Mouse (Mus musculus) MEL (cell line): Measurements from ENCODE around the gene Cnot6l. TPM values are rescaled to one million over a fixed set of nuclear protein-coding genes. Genes with fewer than 3 reads are reported as not detected.

Source experiments
- DNase-seq: peaks from one replicate; pipeline ENCODE4 v3.0.0; 2011; ENCODE audit warnings: low read depth, low spot score
- H3K27ac ChIP-seq: 2 replicates; pipeline ENCODE4 v1.5.1; 2012; ENCODE audit warnings: low read depth, mild to moderate bottlenecking, control low read depth, low read length, moderate library complexity; ENCODE audit not compliant: control insufficient read depth
- H3K27me3 ChIP-seq, 2 experiments: fragments of 150-350 bp in 1 of 2; sonication (generic) in 1 of 2; 2 replicates each; pipeline ENCODE4 v1.6.1; 2012; ENCODE audit warnings: low read length in 2 of 2, mild to moderate bottlenecking in 2 of 2, improper control_type of control experiment in 1 of 2, moderate library complexity in 1 of 2; ENCODE audit not compliant: insufficient read depth in 2 of 2, control insufficient read depth in 1 of 2
- H3K36me3 ChIP-seq, 2 experiments: 2 replicates each; pipeline ENCODE4 v1.6.1; 2012 to 2014; ENCODE audit warnings: low read length in 2 of 2, improper control_type of control experiment in 1 of 2, inconsistent platforms in 1 of 2, mild to moderate bottlenecking in 1 of 2; ENCODE audit not compliant: insufficient read depth in 2 of 2, control insufficient read depth in 1 of 2
- H3K4me1 ChIP-seq, 2 experiments: fragments of 150-350 bp in 1 of 2; sonication (generic) in 1 of 2; 2 replicates each; pipeline ENCODE4 v1.6.1; 2012; ENCODE audit warnings: low read length in 2 of 2, improper control_type of control experiment in 1 of 2, mild to moderate bottlenecking in 1 of 2; ENCODE audit not compliant: insufficient read depth in 2 of 2, control insufficient read depth in 1 of 2
- H3K4me3 ChIP-seq, 2 experiments: fragments of 150-350 bp in 1 of 2; sonication (generic) in 1 of 2; 2 replicates each; pipeline ENCODE4 v1.5.1; 2012; ENCODE audit warnings: low read depth in 2 of 2, low read length in 2 of 2, mild to moderate bottlenecking in 2 of 2, moderate library complexity in 2 of 2, control low read depth in 1 of 2, improper control_type of control experiment in 1 of 2; ENCODE audit not compliant: control insufficient read depth in 1 of 2, insufficient read depth in 1 of 2
- H3K79me2 ChIP-seq: 2 replicates; pipeline ENCODE4 v1.6.1; 2012; ENCODE audit warnings: mild to moderate bottlenecking, low read length, moderate library complexity; ENCODE audit not compliant: control insufficient read depth, poor library complexity, insufficient read depth
- H3K9ac ChIP-seq: 2 replicates; pipeline ENCODE4 v1.6.1; 2012; ENCODE audit warnings: low read depth, mild to moderate bottlenecking, control low read depth, low read length, moderate library complexity; ENCODE audit not compliant: control insufficient read depth, poor library complexity, severe bottlenecking
- H3K9me3 ChIP-seq: fragments of 150-350 bp; sonication (generic); replicated peaks from 2 replicates; pipeline ENCODE4 v1.6.1; 2012; ENCODE audit warnings: mild to moderate bottlenecking, low read length, improper control_type of control experiment, moderate library complexity; ENCODE audit not compliant: insufficient read depth
- BHLHE40 ChIP-seq: IDR thresholded peaks from 2 replicates; pipeline ENCODE4 v1.6.1; 2012; ENCODE audit warnings: low read depth, mild to moderate bottlenecking, inconsistent platforms, low read length, improper control_type of control experiment, borderline replicate concordance
- CTCF ChIP-seq, 3 experiments: IDR thresholded peaks in 2 of 3; conservative IDR thresholded peaks in 1 of 3; 2 replicates each; pipeline ENCODE4 v1.5.1; 2011 to 2012; ENCODE audit warnings: low read length in 3 of 3, low read depth in 2 of 3, mild to moderate bottlenecking in 2 of 3, improper control_type of control experiment in 1 of 3, inconsistent platforms in 1 of 3, mixed read lengths in 1 of 3, moderate library complexity in 1 of 3; ENCODE audit not compliant: control insufficient read depth in 1 of 3, insufficient read depth in 1 of 3, poor library complexity in 1 of 3, severe bottlenecking in 1 of 3
- E2F4 ChIP-seq: IDR thresholded peaks from 2 replicates; pipeline ENCODE4 v1.6.1; 2011; ENCODE audit warnings: low read depth, low read length, improper control_type of control experiment, borderline replicate concordance
- EP300 ChIP-seq, 2 experiments: IDR thresholded peaks; 2 replicates each; pipeline ENCODE4 v1.6.1; 2011; ENCODE audit warnings: improper control_type of control experiment in 2 of 2, low read length in 2 of 2, low read depth in 1 of 2, mild to moderate bottlenecking in 1 of 2
- GATA1 ChIP-seq: IDR thresholded peaks from 2 replicates; pipeline ENCODE4 v1.6.1; 2011; ENCODE audit warnings: low read depth, low read length, improper control_type of control experiment
- KAT2A ChIP-seq: conservative IDR thresholded peaks from 2 replicates; pipeline ENCODE4 v1.6.1; 2012; ENCODE audit warnings: low read depth, low read length, improper control_type of control experiment, inconsistent platforms
- MAX ChIP-seq: IDR thresholded peaks from 2 replicates; pipeline ENCODE4 v1.6.1; 2011; ENCODE audit warnings: low read length, improper control_type of control experiment
- MYB ChIP-seq: IDR thresholded peaks from 2 replicates; pipeline ENCODE4 v1.6.1; 2011; ENCODE audit warnings: mild to moderate bottlenecking, low read depth, low read length, improper control_type of control experiment
- POLR2AphosphoS2 ChIP-seq: IDR thresholded peaks from 2 replicates; pipeline ENCODE4 v1.6.1; 2011; ENCODE audit warnings: low read length, improper control_type of control experiment
- RAD21 ChIP-seq: IDR thresholded peaks from 2 replicates; pipeline ENCODE4 v1.6.1; 2011; ENCODE audit warnings: mild to moderate bottlenecking, low read depth, low read length, improper control_type of control experiment
- RCOR1 ChIP-seq: IDR thresholded peaks from 2 replicates; pipeline ENCODE4 v1.6.1; 2012; ENCODE audit warnings: low read depth, mild to moderate bottlenecking, inconsistent platforms, low read length, improper control_type of control experiment
- TCF12 ChIP-seq: IDR thresholded peaks from 2 replicates; pipeline ENCODE4 v1.6.1; 2014; ENCODE audit warnings: low read depth, mild to moderate bottlenecking, inconsistent platforms, low read length, improper control_type of control experiment, moderate library complexity
- UBTF ChIP-seq: IDR thresholded peaks from 2 replicates; pipeline ENCODE4 v1.6.1; 2012; ENCODE audit warnings: low read depth, mild to moderate bottlenecking, inconsistent platforms, low read length, improper control_type of control experiment, moderate library complexity, borderline replicate concordance; ENCODE audit not compliant: insufficient read depth
- USF2 ChIP-seq, 2 experiments: IDR thresholded peaks; 2 replicates each; pipeline ENCODE4 v1.6.1; 2011 to 2012; ENCODE audit warnings: improper control_type of control experiment in 2 of 2, low read length in 2 of 2, borderline replicate concordance in 1 of 2, inconsistent platforms in 1 of 2, low read depth in 1 of 2, mild to moderate bottlenecking in 1 of 2; ENCODE audit not compliant: insufficient read depth in 1 of 2
- ZKSCAN1 ChIP-seq: IDR thresholded peaks from 2 replicates; pipeline ENCODE4 v1.6.1; 2012; ENCODE audit warnings: low read depth, mild to moderate bottlenecking, inconsistent platforms, low read length, improper control_type of control experiment, moderate library complexity
- ZMIZ1 ChIP-seq: IDR thresholded peaks from 2 replicates; pipeline ENCODE4 v1.6.1; 2012; ENCODE audit warnings: low read depth, mild to moderate bottlenecking, inconsistent platforms, low read length, improper control_type of control experiment, moderate library complexity
- ZNF384 ChIP-seq: IDR thresholded peaks from 2 replicates; pipeline ENCODE4 v1.6.1; 2012; ENCODE audit warnings: low read depth, mild to moderate bottlenecking, inconsistent platforms, low read length, improper control_type of control experiment
- polyA plus RNA-seq, 2 experiments: library from polyadenylated mRNA; stranded (reverse) in 1 of 2; unstranded in 1 of 2; fragments of >175 nt in 1 of 2; fragments of >200 nt in 1 of 2; gene quantifications; 2 replicates each; pipeline versions ENCODE4 v1.2.1 to v1.2.4; 2012; ENCODE audit warnings: low replicate concordance in 2 of 2, low read depth in 1 of 2; ENCODE audit not compliant: insufficient read length in 2 of 2, insufficient read depth in 1 of 2, missing spikeins in 1 of 2
- total RNA-seq: library from RNA; depleted of rRNA; stranded (reverse); fragments of 300-350 nt; gene quantifications from 2 replicates; pipeline ENCODE4 v1.2.3, GENCODE M21; 2012

Gene Cnot6l
- total and polyA plus RNA-seq, 3 experiments: 10.2 to 21.2 TPM; not detected in 1

GRCm38 (mm10) chr5:96191251-96191650 is 27.3 kb upstream of the Cnot6l start:
- H3K9me3 ChIP-seq: no peaks in the 10 kb centered on the region
- no peak overlapping the region for H3K9ac ChIP-seq
- peaks cover 0 to 3% of the 10 kb centered on the region in 2 experiments; a peak in 1 of 4 replicates for H3K27me3 ChIP-seq
- peaks cover 0 to 6% of the 10 kb centered on the region in 2 experiments; a peak in 2 of 4 replicates for H3K36me3 ChIP-seq
- no peak for DNase-seq
- H3K4me1 ChIP-seq: peaks cover 0 to 5% of the 10 kb centered on the region in 2 experiments; a peak in 2 of 4 replicates
- H3K27ac ChIP-seq: no peak overlapping the region
- H3K4me3 ChIP-seq: no peak overlapping the region
- no peak for TF ChIP-seq TCF12
- no peak for TF ChIP-seq GATA1
- TF ChIP-seq RAD21: no peak
- TF ChIP-seq BHLHE40: no peak
- TF ChIP-seq KAT2A: no peak
- TF ChIP-seq CTCF (IDR thresholded peaks at IDR 0.05 in 2 of 3, conservative IDR thresholded peaks at IDR 0.05 in 1 of 3; ENCODE audit: control insufficient read depth in 1 of 3, insufficient read depth in 1 of 3, low read depth in 2 of 3, low read length in 3 of 3, poor library complexity in 1 of 3, severe bottlenecking in 1 of 3): no peak
- TF ChIP-seq MAX: no peak
- no peak for TF ChIP-seq UBTF
- TF ChIP-seq MYB: no peak
- TF ChIP-seq ZKSCAN1: no peak
- TF ChIP-seq USF2 (IDR thresholded peaks at IDR 0.05; ENCODE audit: borderline replicate concordance in 1 of 2, insufficient read depth in 1 of 2, low read depth in 1 of 2, low read length in 2 of 2): no peak
- no peak for TF ChIP-seq E2F4
- H3K79me2 ChIP-seq: no peaks in the 10 kb centered on the region

- H3K4me3 ChIP-seq: no peak overlapping the region
- no peaks in the 10 kb centered on the region for H3K27me3 ChIP-seq
- TF ChIP-seq UBTF (no peak), POLR2AphosphoS2 (no peak), EP300 (IDR thresholded peaks at IDR 0.05; ENCODE audit: low read depth in 1 of 2, low read length in 2 of 2) (no peak), ZNF384 (peak; percentile 59; the same call in 1 of the 2 replicates), RCOR1 (peak; percentile 68; the same call in 1 of the 2 replicates), KAT2A (no peak), ZMIZ1 (no peak), RAD21 (no peak)
- TF ChIP-seq, all 39 proteins: peak for 2
These were observed 25.8 kb upstream of the Cnot6l start for GRCm38 (mm10) chr5:96189761-96190160.

More at GRCm38 (mm10) chr5:96189761-96190160, 25.8 kb upstream of the Cnot6l start:
- Histone ChIP-seq H3K36me3 (peaks cover 0 to 6% of the 10 kb centered on the region in 2 experiments; a peak in 2 of 4 replicates), H3K4me1 (peaks cover 0 to 8% of the 10 kb centered on the region in 2 experiments; a peak in 2 of 4 replicates), H3K79me2 (no peaks in the 10 kb centered on the region), H3K27ac (no peak overlapping the region), H3K9ac (no peak overlapping the region), H3K9me3 (no peaks in the 10 kb centered on the region)
- DNase-seq: no peak
